In genomic region chr19:22552179-22552578, GRCm38 (mm10) we compare ENCODE assay signal across 8 mouse cellular contexts.
DNase-seq lines count a peak whose midpoint lies in the region; ATAC-seq and TF ChIP-seq lines count a peak whose summit lies in the region.

No protein-coding gene starts in this region.

- peak; percentile 11 for DNase-seq in A20 (ENCODE audit: low read depth, low spot score)
- peak; percentile 64 for DNase-seq in NIH3T3 (ENCODE audit: low read depth)
- DNase-seq in cerebellum, adult 8-10 months, result peak; percentile 79
- peak; percentile 46 for DNase-seq in forelimb bud, embryonic 11.5 days (ENCODE audit: low read depth, low spot score)
- peak; percentile 63 for DNase-seq in kidney, postnatal 0 days (ENCODE audit: low spot score)
- DNase-seq in liver, embryonic 11.5 days (ENCODE audit: low spot score), result peak; percentile 39
- DNase-seq in urinary bladder, postnatal 25 days (ENCODE audit: low spot score), result peak; percentile 39

- no peaks in the 10 kb centered on the region for H3K9me3 ChIP-seq in kidney, postnatal 0 days (replicated peaks; ENCODE audit: low read length)
- H3K9me3 ChIP-seq in liver, embryonic 11.5 days (ENCODE audit: control insufficient read depth, low read length), result no peaks in the 10 kb centered on the region
- H3K9me3 ChIP-seq in neural tube, embryonic 13.5 days, result no peaks in the 10 kb centered on the region

- no peak overlapping the region for H3K9ac ChIP-seq in kidney, postnatal 0 days (ENCODE audit: low read depth, low read length)
- no peak overlapping the region for H3K9ac ChIP-seq in liver, embryonic 11.5 days (ENCODE audit: low read depth, low read length)
- no peak overlapping the region for H3K9ac ChIP-seq in neural tube, embryonic 13.5 days

- no peak overlapping the region for H3K4me3 ChIP-seq in kidney, postnatal 0 days (replicated peaks; ENCODE audit: low read depth, low read length)
- no peak overlapping the region for H3K4me3 ChIP-seq in liver, embryonic 11.5 days (ENCODE audit: low read depth, low read length)
- no peak overlapping the region for H3K4me3 ChIP-seq in neural tube, embryonic 13.5 days

- no peak overlapping the region for H3K27ac ChIP-seq in kidney, postnatal 0 days
- no peak overlapping the region for H3K27ac ChIP-seq in liver, embryonic 11.5 days (ENCODE audit: low read depth, low read length)
- H3K27ac ChIP-seq in neural tube, embryonic 13.5 days (replicated peaks), result no peak overlapping the region

- no peaks in the 10 kb centered on the region for H3K36me3 ChIP-seq in kidney, postnatal 0 days (ENCODE audit: insufficient read depth, low read length)
- H3K36me3 ChIP-seq in liver, embryonic 11.5 days (ENCODE audit: control insufficient read depth, insufficient read depth, low read length), result no peaks in the 10 kb centered on the region
- no peaks in the 10 kb centered on the region for H3K36me3 ChIP-seq in neural tube, embryonic 13.5 days

- H3K4me1 ChIP-seq in kidney, postnatal 0 days (replicated peaks; ENCODE audit: insufficient read depth, low read length), result 0 out of 2 replicates have a peak, but pooled peaks cover 5% of the 10 kb centered on the region
- H3K4me1 ChIP-seq in liver, embryonic 11.5 days (replicated peaks; ENCODE audit: control insufficient read depth, insufficient read depth, low read length), result no peaks in the 10 kb centered on the region
- peaks cover 15% of the 10 kb centered on the region for H3K4me1 ChIP-seq in neural tube, embryonic 13.5 days (replicated peaks)

- no peaks in the 10 kb centered on the region for H3K27me3 ChIP-seq in kidney, postnatal 0 days (ENCODE audit: insufficient read depth, low read length)
- H3K27me3 ChIP-seq in liver, embryonic 11.5 days (replicated peaks; ENCODE audit: control insufficient read depth, insufficient read depth, low read length), result no peaks in the 10 kb centered on the region
- H3K27me3 ChIP-seq in neural tube, embryonic 13.5 days, result peaks cover 6% of the 10 kb centered on the region; the same call in 1 of the 2 replicates

- TF ChIP-seq CTCF in kidney, postnatal 0 days (IDR thresholded peaks at IDR 0.05; ENCODE audit: low read depth), result peak; percentile 78

- 0 out of 2 replicates have a peak, but pooled peaks have one; percentile 61 for ATAC-seq in kidney, postnatal 0 days (replicated peaks; ENCODE audit: low FRiP score, low read depth)
- no peak for ATAC-seq in liver, embryonic 11.5 days (replicated peaks; ENCODE audit: low FRiP score)
- 0 out of 2 replicates have a peak, but pooled peaks have one; percentile 56 for ATAC-seq in neural tube, embryonic 13.5 days (ENCODE audit: low read depth)

- H3K4me2 ChIP-seq in kidney, postnatal 0 days (ENCODE audit: low read length), result no peak overlapping the region
- no peak overlapping the region for H3K4me2 ChIP-seq in liver, embryonic 11.5 days
- H3K4me2 ChIP-seq in neural tube, embryonic 13.5 days, result no peak overlapping the region

- 27% methylated on average over 5 of the region's 5 CpGs for WGBS in kidney, postnatal 0 days
- 26% methylated on average over 5 of the region's 5 CpGs for WGBS in liver, embryonic 11.5 days
- 26% methylated on average over 5 of the region's 5 CpGs for WGBS in neural tube, embryonic 13.5 days

Comparison
In these comparisons a context has a peak if more than half of its experiments do, and no peak if none do; other contexts are left out.
1. DNase-seq: peak in every context shown above with its lines; median percentile 79 in cerebellum, adult 8-10 months; 64 in NIH3T3; 63 in kidney, postnatal 0 days; 46 in forelimb bud, embryonic 11.5 days; 39 in liver, embryonic 11.5 days; 39 in urinary bladder, postnatal 25 days; 11 in A20.